Comparison of ENCODE assay signal across 8 mouse cellular contexts in the genomic region with DNA sequence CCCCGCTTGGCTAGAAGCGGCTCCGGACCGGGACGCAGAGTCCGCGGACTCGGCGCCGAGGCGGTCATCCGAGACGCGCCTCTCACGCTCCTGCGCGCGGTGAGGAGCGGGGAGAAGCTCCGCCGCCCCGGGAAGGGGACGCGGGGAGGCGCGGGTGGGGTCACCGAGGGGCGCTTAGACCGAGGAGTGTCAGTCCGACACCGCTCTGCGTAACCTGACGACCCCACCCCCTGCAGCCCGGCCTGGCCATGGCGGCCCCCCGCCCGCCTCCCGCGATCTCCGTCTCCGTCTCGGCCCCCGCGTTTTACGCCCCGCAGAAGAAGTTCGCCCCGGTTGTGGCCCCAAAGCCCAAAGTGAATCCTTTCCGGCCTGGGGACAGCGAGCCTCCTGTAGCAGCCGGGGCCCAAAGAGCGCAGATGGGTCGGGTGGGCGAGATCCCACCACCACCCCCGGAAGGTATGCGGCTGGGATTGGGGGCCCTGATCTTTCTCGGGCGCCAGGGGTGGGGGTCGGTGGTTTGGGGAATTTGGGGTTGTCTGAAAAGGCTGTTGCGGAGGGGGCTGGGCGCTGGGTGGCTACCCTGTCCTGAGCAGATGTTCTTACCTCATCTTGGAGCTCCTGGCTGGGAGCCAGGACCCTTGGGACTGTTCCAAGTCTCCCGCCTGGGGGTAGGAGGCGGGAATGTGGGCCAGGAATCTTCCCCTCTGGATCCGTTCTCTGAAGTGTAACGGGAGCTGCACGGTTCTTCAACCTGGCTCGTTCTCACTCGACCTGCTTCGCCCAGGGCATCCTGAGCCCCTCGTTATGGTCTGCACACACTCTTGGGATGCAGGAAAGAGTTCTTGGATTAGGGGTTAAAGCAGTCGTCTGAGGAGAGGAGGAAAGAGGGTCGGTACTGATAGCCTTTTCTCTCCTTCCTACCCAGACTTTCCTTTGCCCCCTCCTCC. TPM values are rescaled to one million over a fixed set of nuclear protein-coding genes. Genes with fewer than 3 reads are reported as not detected.
A peak's percentile ranks its signal among the peaks of the same experiment; 100 is the strongest.
DNase-seq lines count a peak whose midpoint lies in the region; ATAC-seq and TF ChIP-seq lines count a peak whose summit lies in the region.

No protein-coding gene starts in this region.

- H3K9me3 ChIP-seq in hindbrain, postnatal 0 days (ENCODE audit: low read length) = no peaks in the 10 kb centered on the region

- H3K4me1 ChIP-seq in hindbrain, postnatal 0 days (ENCODE audit: insufficient read depth, low read length) = peaks cover 16% of the 10 kb centered on the region

- ATAC-seq in hindbrain, postnatal 0 days = peak; percentile 39

- no peak for TF ChIP-seq CTCF in hindbrain, postnatal 0 days (IDR thresholded peaks at IDR 0.05; ENCODE audit: low read depth)

- peak overlapping the region; percentile 89 for H3K27ac ChIP-seq in hindbrain, postnatal 0 days

- no peaks in the 10 kb centered on the region for H3K27me3 ChIP-seq in hindbrain, postnatal 0 days (ENCODE audit: insufficient read depth, low read length)

- peak overlapping the region; percentile 84 for H3K4me2 ChIP-seq in hindbrain, postnatal 0 days (ENCODE audit: low read depth, low read length)

- H3K9ac ChIP-seq in hindbrain, postnatal 0 days (replicated peaks; ENCODE audit: low read length) = peak overlapping the region; percentile 69

- under 1% methylated on average over 54 of the region's 72 CpGs for WGBS in hindbrain, postnatal 0 days

- peak; percentile 69 for DNase-seq in layer of hippocampus, adult 11-12 months (ENCODE audit: low spot score)
- no peak for DNase-seq in layer of hippocampus, adult 9-10 months (ENCODE audit: low spot score)
- DNase-seq in cerebellum, postnatal 25 days = peak; percentile 80 to 86
- peak; percentile 75 to 77 for DNase-seq in gastrocnemius, adult 8-10 months (ENCODE audit: low spot score in 2 of 2)
- DNase-seq in hindbrain, postnatal 0 days (ENCODE audit: low spot score) = peak; percentile 64
- DNase-seq in left cerebral cortex, adult 8-10 months (ENCODE audit: low spot score in 2 of 2) = peak; percentile 70 to 78
- peak; percentile 91 to 92 for DNase-seq in lung, postnatal 4 days
- DNase-seq in skeletal muscle tissue, adult 2 months (ENCODE audit: low read depth, low spot score) = peak; percentile 82

- H3K4me3 ChIP-seq in hindbrain, postnatal 0 days (ENCODE audit: low read length) = peak overlapping the region; percentile 62

- H3K36me3 ChIP-seq in hindbrain, postnatal 0 days (ENCODE audit: insufficient read depth, low read length) = peaks cover 3% of the 10 kb centered on the region; the same call in 1 of the 2 replicates

RNA-seq across cellular contexts. Expression of gene Zyx, which starts 0.9 kb away (rescaled TPM):
- 10 to 100 TPM; 12.1 to 15.9 (median 13.7) TPM for total RNA-seq in gastrocnemius, adult 8-10 months (2022)
- 62.6 and 63.9 TPM in 2 replicates for total RNA-seq in hindbrain, postnatal 0 days (2014; rRNA removed)
- 54.1 and 63.2 TPM in 2 replicates for polyA plus RNA-seq in hindbrain, postnatal 0 days (2015; fragmentation: Nextera tagmentation; extraction: Ambion mirVana)
- 10 to 100 TPM; 42.1 to 50.3 (median 47.5) TPM for total RNA-seq in left cerebral cortex, adult 8-10 months (2022)

RNA-seq across cellular contexts. Expression of gene Epha1, which starts 22.8 kb away (rescaled TPM):
- under 1 TPM in 2 of 4 experiments, not detected in 2; 0.07 to 0.10 TPM for total RNA-seq in gastrocnemius, adult 8-10 months (2022)
- 0.37 and 0.40 TPM in 2 replicates for total RNA-seq in hindbrain, postnatal 0 days (2014; rRNA removed)
- 0.64 and 0.66 TPM in 2 replicates for polyA plus RNA-seq in hindbrain, postnatal 0 days (2015; fragmentation: Nextera tagmentation; extraction: Ambion mirVana)
- under 1 TPM in 3 of 4 experiments, not detected in 1; 0.23 to 0.68 (median 0.28) TPM for total RNA-seq in left cerebral cortex, adult 8-10 months (2022)

RNA-seq across cellular contexts. Expression of gene Fam131b, which starts 25.9 kb away (rescaled TPM):
- total RNA-seq in gastrocnemius, adult 8-10 months (2022) = under 1 TPM; 0.08 to 0.41 (median 0.21) TPM
- total RNA-seq in hindbrain, postnatal 0 days (2014; rRNA removed) = 56.5 and 61.6 TPM in 2 replicates
- 4.6 and 5.0 TPM in 2 replicates for polyA plus RNA-seq in hindbrain, postnatal 0 days (2015; fragmentation: Nextera tagmentation; extraction: Ambion mirVana)
- 100 to 1,000 TPM; 112 to 128 (median 121) TPM for total RNA-seq in left cerebral cortex, adult 8-10 months (2022)

RNA-seq across cellular contexts. Expression of gene Tas2r143, which starts 49.7 kb away (rescaled TPM):
- not detected for total RNA-seq in gastrocnemius, adult 8-10 months (2022)
- total RNA-seq in hindbrain, postnatal 0 days (2014; rRNA removed) = not detected in 2 replicates
- not detected in 2 replicates for polyA plus RNA-seq in hindbrain, postnatal 0 days (2015; fragmentation: Nextera tagmentation; extraction: Ambion mirVana)
- not detected for total RNA-seq in left cerebral cortex, adult 8-10 months (2022)

RNA-seq across cellular contexts. Expression of gene Tas2r135, which starts 54.9 kb away (rescaled TPM):
- total RNA-seq in gastrocnemius, adult 8-10 months (2022) = not detected
- not detected in 2 replicates for total RNA-seq in hindbrain, postnatal 0 days (2014; rRNA removed)
- not detected in 2 replicates for polyA plus RNA-seq in hindbrain, postnatal 0 days (2015; fragmentation: Nextera tagmentation; extraction: Ambion mirVana)
- total RNA-seq in left cerebral cortex, adult 8-10 months (2022) = not detected

Comparison
In these comparisons a context has a peak if more than half of its experiments do, and no peak if none do; other contexts are left out.
1. RNA of gene Fam131b, which starts 25.9 kb away (total RNA-seq): 112 to 128 TPM in left cerebral cortex, adult 8-10 months and 56.5 to 61.6 TPM in hindbrain, postnatal 0 days; 0.08 to 0.41 TPM in gastrocnemius, adult 8-10 months; every median in the first group is over 10 times any median in the second.